Mouse (Mus musculus) myocyte (in vitro differentiated cells): ENCODE results near the gene Lipi. TPM values are rescaled to one million over a fixed set of nuclear protein-coding genes. Genes with fewer than 3 reads are reported as not detected.

Experiments
- H3K27me3 ChIP-seq: one replicate; pipeline ENCODE4 v1.6.1; 2011; ENCODE audit not compliant: control insufficient read depth, insufficient read depth, insufficient read length
- H3K36me3 ChIP-seq: one replicate; pipeline ENCODE4 v1.6.1; 2011; ENCODE audit not compliant: control insufficient read depth, insufficient read depth
- H3K4me2 ChIP-seq: one replicate; pipeline ENCODE4 v1.6.1; 2011; ENCODE audit warnings: low read depth, control low read depth
- H3K4me3 ChIP-seq: one replicate; pipeline ENCODE4 v1.5.1; 2011; ENCODE audit warnings: mild to moderate bottlenecking, control low read depth, moderate library complexity
- H3K79me2 ChIP-seq: one replicate; pipeline ENCODE4 v1.6.1; 2011; ENCODE audit not compliant: control insufficient read depth, insufficient read depth
- H3ac ChIP-seq: one replicate; pipeline ENCODE4 v1.6.1; 2011; ENCODE audit not compliant: control insufficient read depth, insufficient read length
- CEBPB ChIP-seq: IDR thresholded peaks from 2 replicates; pipeline ENCODE4 v1.6.1; 2011; ENCODE audit warnings: mild to moderate bottlenecking, moderate library complexity; ENCODE audit not compliant: poor library complexity, insufficient read depth, severe bottlenecking
- E2F4 ChIP-seq: IDR thresholded peaks from one replicate; pipeline ENCODE4 v1.6.1; 2011; ENCODE audit warnings: mild to moderate bottlenecking, control low read depth, moderate library complexity; ENCODE audit not compliant: insufficient read depth
- MAX ChIP-seq: IDR thresholded peaks from one replicate; pipeline ENCODE4 v1.6.1; 2011; ENCODE audit warnings: low read depth, mild to moderate bottlenecking, control low read depth
- MYOD1 ChIP-seq, 3 experiments: IDR thresholded peaks; one replicate each; pipeline ENCODE4 v1.6.1; 2011; ENCODE audit warnings: control low read depth in 2 of 3, low read depth in 2 of 3, mild to moderate bottlenecking in 2 of 3, moderate library complexity in 1 of 3; ENCODE audit not compliant: insufficient read length in 2 of 3, control insufficient read depth in 1 of 3
- MYOG ChIP-seq, 3 experiments: IDR thresholded peaks; one replicate each; pipeline ENCODE4 v1.6.1; 2011; ENCODE audit warnings: control low read depth in 2 of 3, low read depth in 2 of 3, mild to moderate bottlenecking in 2 of 3; ENCODE audit not compliant: insufficient read length in 2 of 3, control insufficient read depth in 1 of 3, insufficient read depth in 1 of 3
- POLR2A ChIP-seq: IDR thresholded peaks from one replicate; pipeline ENCODE4 v1.6.1; 2011; ENCODE audit warnings: low read depth, mild to moderate bottlenecking, control low read depth, moderate library complexity; ENCODE audit not compliant: insufficient read length
- POLR2AphosphoS2 ChIP-seq: IDR thresholded peaks from one replicate; pipeline ENCODE4 v1.6.1; 2011; ENCODE audit warnings: low read depth, control low read depth; ENCODE audit not compliant: insufficient read length
- REST ChIP-seq: IDR thresholded peaks from one replicate; pipeline ENCODE4 v1.6.1; 2011; ENCODE audit warnings: mild to moderate bottlenecking, control low read depth, moderate library complexity; ENCODE audit not compliant: insufficient read depth, insufficient read length
- SRF ChIP-seq: IDR thresholded peaks from one replicate; pipeline ENCODE4 v1.6.1; 2011; ENCODE audit warnings: low read depth; ENCODE audit not compliant: control insufficient read depth, insufficient read length
- TCF12 ChIP-seq: IDR thresholded peaks from one replicate; pipeline ENCODE4 v1.6.1; 2011; ENCODE audit warnings: mild to moderate bottlenecking, control low read depth; ENCODE audit not compliant: poor library complexity, insufficient read depth, severe bottlenecking
- TCF3 ChIP-seq: IDR thresholded peaks from one replicate; pipeline ENCODE4 v1.6.1; 2011; ENCODE audit warnings: low read depth, control low read depth; ENCODE audit not compliant: insufficient read length
- USF1 ChIP-seq: IDR thresholded peaks from one replicate; pipeline ENCODE4 v1.6.1; 2011; ENCODE audit warnings: low read depth, mild to moderate bottlenecking, control low read depth, moderate library complexity
- polyA plus RNA-seq: library from polyadenylated mRNA; unstranded; fragments of >200 nt; fragmentation: generic; extraction: Trizol; gene quantifications from one replicate; pipeline ENCODE4 v1.2.1, GENCODE M21; 2012; ENCODE audit warnings: missing spikeins

Gene Lipi
- polyA plus RNA-seq, 1 experiment = not detected

GRCm38 (mm10) chr16:75593501-75594183, 7.8 kb upstream of the Lipi start:
- Histone ChIP-seq H3ac (no peak overlapping the region), H3K4me3 (peak overlapping the region; percentile 28)
- no peak for TF ChIP-seq MAX
- no peak for TF ChIP-seq MYOD1 (IDR thresholded peaks at IDR 0.05; ENCODE audit: control insufficient read depth in 1 of 3, insufficient read length in 2 of 3, low read depth in 2 of 3)
- TF ChIP-seq POLR2A = no peak
- TF ChIP-seq TCF12 = no peak
- no peak for TF ChIP-seq CEBPB
- TF ChIP-seq REST = no peak
- TF ChIP-seq MYOG (IDR thresholded peaks at IDR 0.05; ENCODE audit: control insufficient read depth in 1 of 3, insufficient read depth in 1 of 3, insufficient read length in 2 of 3, low read depth in 2 of 3) = no peak
- TF ChIP-seq USF1 = no peak
- TF ChIP-seq SRF = no peak
- TF ChIP-seq POLR2AphosphoS2 = no peak
- no peak for TF ChIP-seq TCF3
- TF ChIP-seq E2F4 = no peak

GRCm38 (mm10) chr16:75592671-75593500, 7.0 kb upstream of the Lipi start, which contains the start of gene Rbm11:
Gene Rbm11 (plus strand): TSS chr16:75592844.
- Histone ChIP-seq H3K27me3 (no peaks in the 10 kb centered on the region), H3K4me3 (peak within 1 kb of the TSS; percentile 28), H3ac (peak within 1 kb of the TSS; percentile 24), H3K79me2 (no peaks in the 10 kb centered on the region), H3K36me3 (no peaks in the 10 kb centered on the region), H3K4me2 (peak within 1 kb of the TSS; percentile 96)
- no peak for TF ChIP-seq TCF12
- TF ChIP-seq REST = no peak
- TF ChIP-seq MYOD1 (IDR thresholded peaks at IDR 0.05; ENCODE audit: control insufficient read depth in 1 of 3, insufficient read length in 2 of 3, low read depth in 2 of 3) = no peak
- no peak for TF ChIP-seq POLR2AphosphoS2

More at GRCm38 (mm10) chr16:75593501-75594183, 7.8 kb upstream of the Lipi start:
- Histone ChIP-seq H3K27me3 (no peaks in the 10 kb centered on the region), H3K79me2 (no peaks in the 10 kb centered on the region), H3K4me2 (peak overlapping the region; percentile 96), H3K36me3 (no peaks in the 10 kb centered on the region)

GRCm38 (mm10) chr16:75586466-75586865, 605 bp upstream of the Lipi start:
- no peaks in the 10 kb centered on the region for H3K27me3 ChIP-seq
- no peak overlapping the region for H3K4me3 ChIP-seq
- TF ChIP-seq CEBPB (no peak), MYOD1 (IDR thresholded peaks at IDR 0.05; ENCODE audit: control insufficient read depth in 1 of 3, insufficient read length in 2 of 3, low read depth in 2 of 3) (no peak), POLR2A (no peak), TCF3 (no peak), USF1 (no peak), POLR2AphosphoS2 (no peak), MAX (no peak), MYOG (IDR thresholded peaks at IDR 0.05; ENCODE audit: control insufficient read depth in 1 of 3, insufficient read depth in 1 of 3, insufficient read length in 2 of 3, low read depth in 2 of 3) (no peak), REST (no peak), SRF (no peak), E2F4 (no peak), TCF12 (no peak)
- H3K79me2 ChIP-seq = no peaks in the 10 kb centered on the region
- H3ac ChIP-seq = no peak overlapping the region
- H3K4me2 ChIP-seq = no peak overlapping the region
- H3K36me3 ChIP-seq = no peaks in the 10 kb centered on the region

- TF ChIP-seq MAX = no peak
- no peak for TF ChIP-seq SRF
- H3ac ChIP-seq = no peak overlapping the region
- H3K4me2 ChIP-seq = no peak overlapping the region
- H3K4me3 ChIP-seq = no peak overlapping the region
- no peaks in the 10 kb centered on the region for H3K79me2 ChIP-seq
- no peaks in the 10 kb centered on the region for H3K27me3 ChIP-seq
- no peaks in the 10 kb centered on the region for H3K36me3 ChIP-seq
These were observed 3.6 kb downstream of the Lipi start for GRCm38 (mm10) chr16:75582279-75582678.

GRCm38 (mm10) chr16:75562910-75563309, 23.0 kb downstream of the Lipi start:
- H3K27me3 ChIP-seq = no peaks in the 10 kb centered on the region
- H3K4me3 ChIP-seq = no peak overlapping the region
- no peaks in the 10 kb centered on the region for H3K79me2 ChIP-seq
- H3ac ChIP-seq = no peak overlapping the region
- TF ChIP-seq TCF12 (no peak), TCF3 (no peak), MYOD1 (IDR thresholded peaks at IDR 0.05; ENCODE audit: control insufficient read depth in 1 of 3, insufficient read length in 2 of 3, low read depth in 2 of 3) (no peak), CEBPB (no peak), USF1 (no peak), POLR2A (no peak), SRF (no peak), REST (no peak), POLR2AphosphoS2 (no peak), E2F4 (no peak), MYOG (IDR thresholded peaks at IDR 0.05; ENCODE audit: control insufficient read depth in 1 of 3, insufficient read depth in 1 of 3, insufficient read length in 2 of 3, low read depth in 2 of 3) (no peak), MAX (no peak)
- no peak overlapping the region for H3K4me2 ChIP-seq
- no peaks in the 10 kb centered on the region for H3K36me3 ChIP-seq
